Mouse (Mus musculus) embryonic facial prominence, embryonic 13.5 days (tissue): ENCODE results near the gene Ddah2. TPM values are rescaled to one million over a fixed set of nuclear protein-coding genes. Genes with fewer than 3 reads are reported as not detected.

Source experiments
- ATAC-seq: fragments of 200-750 bp; cut with Nextera tagmentation; 2 replicates; pipeline ENCODE4 v1.8.0; 2017; ENCODE audit warnings: low read depth; ENCODE audit not compliant: insufficient number of reproducible peaks, insufficient read depth, low FRiP score, low TSS enrichment
- H3K27ac ChIP-seq: fragments of 300-500 bp; sonication (generic); 2 replicates; pipeline ENCODE4 v1.5.1; 2015; ENCODE audit warnings: moderate library complexity, mild to moderate bottlenecking, inconsistent platforms
- H3K27me3 ChIP-seq: fragments of 300-500 bp; sonication (generic); 2 replicates; pipeline ENCODE4 v1.6.1; 2015; ENCODE audit warnings: mild to moderate bottlenecking, inconsistent platforms
- H3K36me3 ChIP-seq: fragments of 300-500 bp; sonication (generic); 2 replicates; pipeline ENCODE4 v1.6.1; 2015; ENCODE audit warnings: mild to moderate bottlenecking, inconsistent platforms
- H3K4me1 ChIP-seq: fragments of 300-500 bp; sonication (generic); 2 replicates; pipeline ENCODE4 v1.6.1; 2015; ENCODE audit warnings: inconsistent platforms
- H3K4me2 ChIP-seq: fragments of 300-500 bp; sonication (generic); 2 replicates; pipeline ENCODE4 v1.6.1; 2015; ENCODE audit warnings: moderate library complexity, mild to moderate bottlenecking, inconsistent platforms
- H3K4me3 ChIP-seq: fragments of 300-500 bp; sonication (generic); 2 replicates; pipeline ENCODE4 v1.5.1; 2015; ENCODE audit warnings: mild to moderate bottlenecking, inconsistent platforms
- H3K9ac ChIP-seq: fragments of 300-500 bp; sonication (generic); 2 replicates; pipeline ENCODE4 v1.6.1; 2015; ENCODE audit warnings: mild to moderate bottlenecking, inconsistent platforms
- H3K9me3 ChIP-seq: fragments of 300-500 bp; sonication (generic); 2 replicates; pipeline ENCODE4 v1.6.1; 2016; ENCODE audit warnings: inconsistent platforms
- WGBS: fragments of 180-500 bp; shearing (Covaris S2); methylation state at CpG from one replicate; pipeline ENCODE4 v1.1.7; 2015; ENCODE audit warnings: mixed read lengths; 5-methylcytosine and 5-hydroxymethylcytosine counted together
- polyA plus RNA-seq: library from polyadenylated mRNA; unstranded; fragments of >200 nt; fragmentation: Nextera tagmentation; extraction: Ambion mirVana; gene quantifications from 2 replicates; pipeline ENCODE4 v1.2.1, GENCODE M21; 2015

Ddah2 gene
- polyA plus RNA-seq, 1 experiment from 2014 or later = 374 TPM

- Histone ChIP-seq H3K9ac (no peak overlapping the region), H3K9me3 (no peaks in the 10 kb centered on the region), H3K4me3 (no peak overlapping the region), H3K27me3 (no peaks in the 10 kb centered on the region), H3K36me3 (peaks cover 68% of the 10 kb centered on the region), H3K4me2 (no peak overlapping the region), H3K27ac (no peak overlapping the region), H3K4me1 (peaks cover 30% of the 10 kb centered on the region)
- 92% methylated on average over 7 of the region's 7 CpGs for WGBS
- ATAC-seq = no peak
These were observed 2.9 kb upstream of the Ddah2 start for GRCm38 (mm10) chr17:35055691-35056495.

- H3K4me1 ChIP-seq = peaks cover 29% of the 10 kb centered on the region
- H3K27ac ChIP-seq = no peak overlapping the region
- no peak overlapping the region for H3K9ac ChIP-seq
- no peaks in the 10 kb centered on the region for H3K9me3 ChIP-seq
- no peaks in the 10 kb centered on the region for H3K27me3 ChIP-seq
- H3K36me3 ChIP-seq = peaks cover 79% of the 10 kb centered on the region
- H3K4me3 ChIP-seq = no peak overlapping the region
- H3K4me2 ChIP-seq = no peak overlapping the region
- ATAC-seq = no peak
- WGBS = 81% methylated on average over 3 of the region's 3 CpGs
These were observed 1.7 kb upstream of the Ddah2 start for GRCm38 (mm10) chr17:35057090-35057489.

- no peak for ATAC-seq
- peaks cover 20% of the 10 kb centered on the region for H3K4me1 ChIP-seq
- peak overlapping the region; percentile 83; the same call in 1 of the 2 replicates for H3K9ac ChIP-seq
- WGBS = 59% methylated on average over 9 of the region's 9 CpGs
- H3K9me3 ChIP-seq = no peaks in the 10 kb centered on the region
- H3K4me2 ChIP-seq = peak overlapping the region; percentile 96
- peaks cover under 1% of the 10 kb centered on the region; the same call in 1 of the 2 replicates for H3K27me3 ChIP-seq
- peaks cover 80% of the 10 kb centered on the region for H3K36me3 ChIP-seq
- peak overlapping the region; percentile 92 for H3K27ac ChIP-seq
- peak overlapping the region; percentile 76; the same call in 1 of the 2 replicates for H3K4me3 ChIP-seq
These were observed 519 bp upstream of the Ddah2 start for GRCm38 (mm10) chr17:35058316-35058715.

- no peak for ATAC-seq
- peak overlapping the region; percentile 44; the same call in 1 of the 2 replicates for H3K27ac ChIP-seq
- H3K4me2 ChIP-seq = peak overlapping the region; percentile 96
- H3K9me3 ChIP-seq = no peaks in the 10 kb centered on the region
- H3K36me3 ChIP-seq = peaks cover 67% of the 10 kb centered on the region
- H3K9ac ChIP-seq = peak overlapping the region; percentile 83
- peak overlapping the region; percentile 76 for H3K4me3 ChIP-seq
- WGBS = 24% methylated on average over 14 of the region's 14 CpGs
- H3K4me1 ChIP-seq = peaks cover 31% of the 10 kb centered on the region
- H3K27me3 ChIP-seq = peaks cover 18% of the 10 kb centered on the region
These were observed 1.2 kb downstream of the Ddah2 start for GRCm38 (mm10) chr17:35060071-35060470.

GRCm38 (mm10) chr17:35060737-35061297 is 2.0 kb downstream of the Ddah2 start:
- Histone ChIP-seq H3K27me3 (peaks cover 26% of the 10 kb centered on the region), H3K4me3 (peak overlapping the region; percentile 76), H3K27ac (no peak overlapping the region; the same call in 1 of the 2 replicates), H3K9me3 (no peaks in the 10 kb centered on the region), H3K4me1 (peaks cover 37% of the 10 kb centered on the region), H3K9ac (peak overlapping the region; percentile 83), H3K36me3 (peaks cover 59% of the 10 kb centered on the region), H3K4me2 (peak overlapping the region; percentile 96)
- 57% methylated on average over 22 of the region's 22 CpGs for WGBS
- no peak for ATAC-seq

GRCm38 (mm10) chr17:35061299-35061698 is 2.5 kb downstream of the Ddah2 start:
- no peak overlapping the region for H3K27ac ChIP-seq
- 83% methylated on average over 8 of the region's 8 CpGs for WGBS

GRCm38 (mm10) chr17:35063466-35063865 is 4.6 kb downstream of the Ddah2 start:
- Histone ChIP-seq H3K27me3 (peaks cover 51% of the 10 kb centered on the region), H3K4me1 (peaks cover 37% of the 10 kb centered on the region)
- no peak for ATAC-seq

More at GRCm38 (mm10) chr17:35061299-35061698, 2.5 kb downstream of the Ddah2 start:
- peak overlapping the region; percentile 76 for H3K4me3 ChIP-seq
- no peak for ATAC-seq
- H3K4me2 ChIP-seq = peak overlapping the region; percentile 96
- peaks cover 54% of the 10 kb centered on the region for H3K36me3 ChIP-seq
- no peaks in the 10 kb centered on the region for H3K9me3 ChIP-seq
- H3K4me1 ChIP-seq = peaks cover 37% of the 10 kb centered on the region
- H3K9ac ChIP-seq = no peak overlapping the region
- peaks cover 31% of the 10 kb centered on the region for H3K27me3 ChIP-seq

GRCm38 (mm10) chr17:35064378-35064877 is 5.6 kb downstream of the Ddah2 start:
- Histone ChIP-seq H3K36me3 (peaks cover 32% of the 10 kb centered on the region), H3K9ac (peak overlapping the region; percentile 58; the same call in 1 of the 2 replicates), H3K4me3 (peak overlapping the region; percentile 41), H3K27ac (peak overlapping the region; percentile 45; the same call in 1 of the 2 replicates), H3K4me1 (peaks cover 34% of the 10 kb centered on the region), H3K27me3 (peaks cover 56% of the 10 kb centered on the region), H3K4me2 (peak overlapping the region; percentile 66), H3K9me3 (no peaks in the 10 kb centered on the region)
- no peak for ATAC-seq
- 27% methylated on average over 10 of the region's 10 CpGs for WGBS

More at GRCm38 (mm10) chr17:35063466-35063865, 4.6 kb downstream of the Ddah2 start:
- H3K36me3 ChIP-seq = peaks cover 34% of the 10 kb centered on the region
- no peak overlapping the region for H3K4me2 ChIP-seq
- WGBS = 98% methylated on average over 3 of the region's 3 CpGs
- no peak overlapping the region for H3K4me3 ChIP-seq
- no peak overlapping the region for H3K9ac ChIP-seq
- no peak overlapping the region for H3K27ac ChIP-seq
- no peaks in the 10 kb centered on the region for H3K9me3 ChIP-seq

GRCm38 (mm10) chr17:35064951-35065947 is 6.4 kb downstream of the Ddah2 start, which contains the start of gene Ly6g6c:
Ly6g6c (plus strand) TSS chr17:35065388.
- peak within 1 kb of the TSS; percentile 66 for H3K4me2 ChIP-seq
- no peaks in the 10 kb centered on the region for H3K9me3 ChIP-seq
- peak within 1 kb of the TSS; percentile 58 for H3K9ac ChIP-seq
- peaks cover 56% of the 10 kb centered on the region for H3K27me3 ChIP-seq
- H3K36me3 ChIP-seq = peaks cover 32% of the 10 kb centered on the region
- peak within 1 kb of the TSS; percentile 60; the same call in 1 of the 2 replicates for H3K27ac ChIP-seq
- peak; percentile 23; the same call in 1 of the 2 replicates for ATAC-seq
- peak within 1 kb of the TSS; percentile 41 for H3K4me3 ChIP-seq
- H3K4me1 ChIP-seq = peaks cover 29% of the 10 kb centered on the region
- WGBS = 2% methylated on average over 48 of the region's 48 CpGs

GRCm38 (mm10) chr17:35066084-35066483 is 7.2 kb downstream of the Ddah2 start, which contains the start of gene Mpig6b:
Mpig6b (minus strand) TSS chr17:35066184.
- H3K9me3 ChIP-seq = no peaks in the 10 kb centered on the region
- 42% methylated on average over 10 of the region's 10 CpGs for WGBS
- peaks cover 56% of the 10 kb centered on the region for H3K27me3 ChIP-seq
- peaks cover 20% of the 10 kb centered on the region for H3K4me1 ChIP-seq
- peak within 1 kb of the TSS; percentile 41 for H3K4me3 ChIP-seq
- no peak for ATAC-seq
- peaks cover 23% of the 10 kb centered on the region for H3K36me3 ChIP-seq
- peak within 1 kb of the TSS; percentile 60; the same call in 1 of the 2 replicates for H3K27ac ChIP-seq
- peak within 1 kb of the TSS; percentile 58 for H3K9ac ChIP-seq
- H3K4me2 ChIP-seq = peak within 1 kb of the TSS; percentile 66
